Mouse (Mus musculus) A20 (cell line): ENCODE results near the gene Arrb1.

Source experiments
- DNase-seq: peaks from one replicate; pipeline ENCODE4 v3.0.0-alpha.2; 2011; ENCODE audit warnings: low read depth, low spot score

Gene Arrb1

DNA sequence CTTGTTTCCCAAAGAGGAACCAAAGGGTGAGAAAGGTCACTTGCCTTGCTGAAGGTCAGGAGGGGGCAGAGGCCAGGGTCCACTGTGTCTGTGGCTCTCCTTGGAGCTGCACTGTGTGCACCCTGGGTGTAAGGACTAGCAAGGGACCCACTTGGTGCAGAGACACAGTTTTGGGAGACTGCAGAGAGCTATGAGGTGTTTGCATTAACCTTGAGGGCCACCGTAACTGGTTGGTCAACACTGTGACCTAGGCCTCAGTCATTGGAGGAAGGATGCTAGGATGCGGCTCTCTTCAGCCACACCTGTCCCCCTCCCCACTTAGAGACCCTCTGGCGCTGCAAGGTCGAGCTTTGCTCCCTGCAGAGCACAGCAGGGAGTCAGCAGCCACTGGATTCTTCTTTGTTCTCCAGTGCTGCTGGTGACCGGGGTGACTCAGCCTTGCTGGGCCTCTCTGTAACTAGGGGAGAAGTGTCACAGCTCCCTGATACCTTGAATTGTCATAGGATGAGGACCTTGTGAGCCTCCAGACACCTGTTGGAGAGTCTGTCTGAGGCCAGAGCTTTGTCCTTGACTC lies 2.0 kb downstream of the Arrb1 start:
- DNase-seq, result no peak

DNA sequence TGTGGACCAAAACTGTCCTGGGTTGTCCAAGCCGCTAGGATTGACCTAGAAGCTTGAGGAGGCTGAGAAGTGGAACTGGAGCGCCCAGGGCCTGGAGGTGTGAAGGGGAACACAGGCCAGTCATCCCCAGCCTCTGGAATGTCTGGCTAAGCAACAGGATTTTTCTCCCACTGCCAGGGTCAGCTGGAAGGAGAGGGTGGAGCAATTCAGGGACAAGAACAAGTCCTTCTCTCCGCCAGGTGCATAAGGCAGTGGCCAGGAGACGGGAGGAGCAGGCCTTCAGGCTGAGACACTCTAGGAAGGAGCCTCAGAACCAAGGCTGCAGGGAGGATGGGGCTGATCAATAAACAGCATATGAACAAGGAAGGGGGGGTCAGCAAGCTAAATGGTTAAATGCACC lies 3.2 kb downstream of the Arrb1 start:
- DNase-seq, result no peak

DNA sequence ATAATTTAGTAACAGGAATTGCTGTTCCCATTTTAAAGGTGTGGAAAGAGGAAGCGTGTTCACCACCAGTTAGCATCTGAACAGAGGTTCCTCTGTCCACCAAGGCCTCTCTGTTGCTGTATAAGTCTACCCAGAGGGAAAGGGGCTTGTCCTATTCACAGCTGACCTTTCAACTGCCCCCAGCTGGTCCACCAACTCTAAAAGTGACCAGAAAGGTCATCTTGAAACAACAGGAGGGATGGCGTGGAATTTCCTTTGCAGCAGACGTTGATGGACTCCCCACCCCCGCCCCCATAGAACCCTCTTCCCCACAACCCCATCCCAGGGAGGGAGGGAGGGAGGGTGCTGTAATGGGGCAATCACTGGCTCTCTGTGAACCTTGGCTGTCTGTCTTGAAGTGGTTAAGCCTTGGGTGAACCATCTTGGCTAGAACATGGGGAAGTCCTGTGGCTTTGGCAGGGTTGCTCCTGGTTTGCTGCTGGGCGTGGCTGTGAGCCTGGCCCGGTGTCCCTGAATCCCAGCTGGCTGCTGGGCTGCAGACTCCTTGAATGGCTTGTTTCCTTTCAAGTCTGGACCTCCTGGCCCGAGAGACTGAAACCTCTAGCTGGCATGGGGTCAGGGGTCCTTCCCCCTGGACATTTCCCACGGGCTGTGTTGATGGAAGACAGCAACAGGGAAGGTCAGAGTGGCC lies 4.1 kb downstream of the Arrb1 start:
- no peak for DNase-seq

DNA sequence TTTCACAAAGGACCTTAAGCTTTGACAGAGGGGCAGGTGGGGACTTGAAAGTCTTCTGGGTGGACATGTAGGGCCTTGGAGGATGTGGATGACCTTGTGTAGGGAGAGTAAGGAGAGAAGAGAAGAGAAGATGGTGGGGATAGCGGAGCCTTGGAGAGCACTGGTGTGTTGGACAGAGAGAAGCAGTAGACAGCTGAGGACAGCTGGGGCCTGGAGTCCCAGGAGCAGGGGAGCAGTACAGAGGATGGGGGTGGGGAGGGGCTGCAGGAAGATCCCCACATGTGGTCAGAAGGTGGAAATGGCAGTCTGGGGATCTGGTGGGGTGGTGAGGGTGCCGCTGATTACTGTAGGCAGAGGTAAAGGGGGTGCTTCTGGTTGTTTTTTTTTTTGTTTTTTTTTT lies 4.8 kb downstream of the Arrb1 start:
- DNase-seq, result no peak

GRCm38 (mm10) chr7:99541204-99541603 lies 5.9 kb downstream of the Arrb1 start:
- DNase-seq, result no peak

GRCm38 (mm10) chr7:99544272-99544671 lies 9.0 kb downstream of the Arrb1 start:
- DNase-seq, result no peak

DNA sequence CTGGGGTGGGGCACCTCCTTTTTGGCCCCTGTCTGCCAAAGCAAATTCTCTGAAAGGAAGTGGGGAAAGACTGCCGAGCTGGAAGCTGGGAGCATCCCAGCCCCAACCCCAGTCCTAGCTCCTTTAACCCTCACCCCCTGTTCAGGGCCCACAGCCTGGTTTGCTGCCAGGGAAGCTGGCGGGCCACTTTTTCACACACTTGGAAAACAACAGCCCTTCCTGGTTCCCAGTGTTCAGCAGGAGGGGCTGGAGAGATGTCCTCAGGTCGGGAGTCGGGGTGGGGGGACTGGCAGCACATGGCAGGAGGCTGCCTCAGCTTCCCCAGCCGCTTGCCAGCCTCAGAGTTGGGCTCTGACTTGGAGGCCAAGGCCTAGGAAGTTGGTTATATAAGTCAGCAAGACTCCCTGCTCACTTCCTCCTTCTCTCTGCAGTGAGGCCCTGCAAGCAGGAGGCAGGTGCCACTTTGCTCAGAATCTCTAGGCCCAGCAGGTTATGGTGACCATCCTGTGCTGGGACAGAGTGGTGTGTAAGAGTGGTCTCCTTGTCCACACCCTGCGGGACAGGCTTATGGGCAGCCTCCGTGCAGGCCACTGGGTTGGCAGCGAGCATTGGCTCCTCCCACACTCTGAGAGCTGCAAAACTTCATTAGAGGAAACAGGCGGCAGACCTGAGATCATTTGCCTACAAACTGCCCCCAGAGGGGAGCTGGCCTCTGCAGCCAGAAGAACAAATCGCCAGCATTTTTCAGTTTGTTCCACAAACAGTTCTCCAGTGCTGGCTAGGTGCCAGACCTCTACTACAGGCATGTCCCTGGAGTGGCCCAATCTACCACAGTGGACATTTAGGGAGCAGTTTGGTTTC lies 10.8 kb downstream of the Arrb1 start:
- DNase-seq, result peak; percentile 93

DNA sequence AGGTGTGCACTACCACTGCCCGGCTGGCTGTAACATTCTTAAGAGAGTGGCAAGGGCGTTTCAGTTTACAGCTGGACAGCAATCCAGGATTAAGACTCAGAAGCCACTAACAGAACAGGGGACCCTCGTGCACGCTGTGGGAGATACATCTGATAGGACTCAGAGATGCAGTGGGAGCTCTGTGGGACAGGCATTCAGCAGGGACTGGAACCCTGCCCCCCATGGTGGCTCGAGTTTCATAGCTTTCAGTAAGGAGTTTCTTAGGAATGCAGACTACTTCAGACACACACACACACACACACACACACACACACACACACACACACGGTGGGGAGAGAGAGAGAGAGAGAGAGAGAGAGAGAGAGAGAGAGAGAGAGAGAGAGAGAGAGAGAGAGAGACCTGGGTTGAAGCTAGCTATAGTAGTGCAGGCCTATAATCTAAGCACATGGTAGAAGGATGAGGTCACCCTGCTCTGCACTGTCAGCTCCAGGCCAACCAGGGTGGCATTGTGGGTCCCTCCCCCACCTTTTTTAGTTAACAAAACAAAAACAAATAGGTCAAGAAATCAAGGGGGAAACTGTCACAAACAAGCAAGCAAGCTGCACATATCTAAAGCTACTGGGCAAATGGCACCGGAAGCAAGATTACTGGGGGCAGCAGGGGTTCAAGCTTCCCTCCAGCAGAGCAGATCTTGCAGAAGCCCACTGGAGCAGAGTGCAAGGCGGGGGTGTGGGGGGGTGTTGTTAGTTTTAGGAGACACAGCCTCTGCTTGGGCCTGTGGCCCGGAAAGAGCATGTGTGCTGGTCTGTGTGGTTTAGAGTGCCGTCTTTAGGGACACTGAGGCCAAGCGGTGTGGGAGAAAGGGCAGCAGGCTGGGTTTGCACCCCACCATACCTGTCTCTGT lies 12.6 kb downstream of the Arrb1 start:
- no peak for DNase-seq

DNA sequence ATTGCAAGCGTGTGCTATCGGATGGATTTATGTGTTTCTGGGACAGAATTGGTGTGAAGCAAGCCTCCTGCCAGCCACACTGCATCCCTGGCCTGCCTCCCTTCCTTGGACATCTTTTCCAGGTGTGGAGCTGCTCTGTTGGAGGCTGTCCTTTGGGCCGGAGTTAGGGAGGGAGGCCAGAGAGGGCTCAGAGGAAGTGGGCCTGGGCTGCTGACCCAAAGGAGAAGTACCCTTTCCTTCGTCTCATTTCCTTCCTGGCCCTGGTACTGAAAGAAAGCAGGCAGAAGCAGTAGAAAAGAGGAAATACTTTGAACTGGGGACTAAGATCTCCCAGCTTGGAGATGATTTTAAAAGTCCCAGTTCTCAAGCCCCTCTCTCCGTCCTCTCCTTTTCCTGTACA lies 14.4 kb downstream of the Arrb1 start:
- DNase-seq, result no peak

DNA sequence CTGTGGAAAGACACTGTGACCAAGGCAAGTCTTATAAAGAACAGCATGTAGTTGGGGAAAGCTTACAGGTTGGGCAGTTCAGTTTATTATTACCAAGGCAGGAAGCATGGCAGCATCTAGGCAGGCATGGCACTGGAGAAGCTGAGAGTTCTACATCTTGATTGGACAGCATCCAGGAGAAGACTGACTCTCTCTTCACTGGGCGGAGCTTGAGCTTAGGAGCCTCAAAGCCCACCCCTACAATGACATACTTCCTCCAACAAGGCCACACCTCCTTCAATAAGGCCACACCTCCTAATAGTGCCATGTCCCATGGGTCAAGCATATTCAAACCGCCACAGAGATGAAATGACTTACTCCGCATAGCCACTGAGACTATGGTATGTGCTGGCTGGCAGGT lies 16.4 kb downstream of the Arrb1 start:
- DNase-seq, result no peak

DNA sequence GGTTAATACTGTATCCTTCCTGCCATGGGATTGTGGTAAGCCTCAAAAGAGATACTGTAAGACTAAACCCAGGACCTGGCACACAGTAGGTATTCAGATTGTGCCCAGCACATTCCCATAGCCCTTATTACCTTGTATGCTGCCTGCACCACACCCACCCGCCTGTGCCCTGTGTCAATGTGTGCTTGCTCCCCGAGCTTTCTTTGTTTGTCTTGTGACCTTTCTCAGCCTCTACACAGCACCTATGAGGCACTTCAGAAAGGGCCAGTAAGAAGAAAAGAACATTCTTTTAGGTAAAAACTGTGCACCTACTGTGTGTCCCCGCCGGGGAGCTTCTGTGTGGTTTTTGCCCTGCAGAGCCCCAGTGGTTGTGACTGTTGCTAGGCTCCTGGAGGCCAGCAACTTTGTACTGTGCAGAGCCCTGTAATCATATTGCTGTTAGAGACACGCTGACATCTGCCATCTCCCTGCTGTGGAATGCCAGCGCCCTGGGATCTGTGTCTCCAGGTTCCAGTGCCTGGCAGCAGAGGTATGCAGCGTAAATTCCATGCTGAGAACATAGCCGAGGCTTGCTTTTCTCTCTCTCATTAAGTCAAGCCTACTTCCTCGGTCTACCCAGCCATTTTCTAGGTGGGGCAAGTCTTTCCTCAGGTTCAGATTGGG lies 18.1 kb downstream of the Arrb1 start:
- DNase-seq, result no peak

GRCm38 (mm10) chr7:99553885-99554269 lies 18.6 kb downstream of the Arrb1 start:
- DNase-seq, result no peak

DNA sequence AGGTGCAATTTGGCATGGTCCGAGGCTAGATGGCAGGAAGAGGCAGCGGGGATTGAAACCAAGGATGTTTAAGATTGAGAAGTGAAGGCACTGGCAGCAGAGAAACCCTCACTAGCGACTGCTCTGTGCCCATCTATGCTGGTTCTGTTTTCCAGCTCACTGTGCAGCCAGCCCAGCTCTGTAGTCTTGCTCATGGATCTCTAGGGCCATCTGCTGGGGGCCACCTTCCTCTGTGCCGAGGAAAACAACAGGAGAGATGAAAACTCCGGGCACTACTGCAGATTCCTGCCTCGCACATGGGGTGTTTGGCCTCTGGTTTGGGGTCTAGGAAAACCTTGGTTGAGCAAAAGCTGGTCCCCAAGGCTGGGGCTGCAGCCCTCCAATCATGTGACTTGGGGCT lies 20.6 kb downstream of the Arrb1 start:
- peak; percentile 53 for DNase-seq

DNA sequence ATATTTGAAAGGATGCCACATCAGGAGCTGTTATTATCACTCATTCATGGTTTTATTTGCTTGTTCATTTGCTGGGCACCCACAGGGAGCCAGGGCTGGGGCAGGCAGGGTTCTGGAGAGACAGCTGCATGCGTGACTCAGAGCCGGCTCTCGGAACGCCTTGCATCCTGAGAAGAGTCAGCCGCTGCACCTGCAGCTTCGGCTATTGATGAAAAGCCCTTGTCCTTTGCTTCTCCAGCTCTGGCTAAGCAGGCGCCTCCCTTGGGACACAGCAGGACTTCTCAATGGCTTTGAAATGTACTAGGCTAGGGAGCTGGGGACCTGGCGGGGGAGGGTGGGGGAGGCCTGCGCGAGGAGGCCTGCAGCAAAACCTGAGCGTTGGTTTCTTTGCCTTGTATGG lies 23.8 kb downstream of the Arrb1 start:
- no peak for DNase-seq

DNA sequence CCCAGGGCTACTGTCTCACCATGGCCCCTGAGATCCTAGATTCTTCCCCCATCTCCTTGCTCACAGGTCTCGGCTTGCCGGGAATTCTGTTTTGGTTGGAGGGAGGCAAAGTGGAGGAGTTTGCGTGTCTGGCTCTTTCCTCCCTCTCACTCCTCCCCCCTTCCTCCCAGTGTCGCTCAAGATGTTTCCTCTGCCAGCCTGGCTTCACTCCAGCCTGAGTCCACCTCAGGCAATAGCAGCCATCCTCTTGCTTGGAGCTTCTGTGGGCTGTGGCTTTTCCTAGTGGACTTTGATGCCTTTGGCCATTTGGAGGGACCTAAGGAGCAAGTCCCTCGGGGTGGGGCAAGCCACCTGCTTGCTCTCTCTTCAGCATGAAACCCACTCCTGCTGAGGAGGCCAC lies 27.2 kb downstream of the Arrb1 start:
- no peak for DNase-seq

- DNase-seq, result no peak
Measured at GRCm38 (mm10) chr7:99563224-99563623, 28.0 kb downstream of the Arrb1 start.

- no peak for DNase-seq
Measured at GRCm38 (mm10) chr7:99565325-99565881, 30.1 kb downstream of the Arrb1 start.

- no peak for DNase-seq
Measured at GRCm38 (mm10) chr7:99570680-99571079, 35.4 kb downstream of the Arrb1 start.

DNA sequence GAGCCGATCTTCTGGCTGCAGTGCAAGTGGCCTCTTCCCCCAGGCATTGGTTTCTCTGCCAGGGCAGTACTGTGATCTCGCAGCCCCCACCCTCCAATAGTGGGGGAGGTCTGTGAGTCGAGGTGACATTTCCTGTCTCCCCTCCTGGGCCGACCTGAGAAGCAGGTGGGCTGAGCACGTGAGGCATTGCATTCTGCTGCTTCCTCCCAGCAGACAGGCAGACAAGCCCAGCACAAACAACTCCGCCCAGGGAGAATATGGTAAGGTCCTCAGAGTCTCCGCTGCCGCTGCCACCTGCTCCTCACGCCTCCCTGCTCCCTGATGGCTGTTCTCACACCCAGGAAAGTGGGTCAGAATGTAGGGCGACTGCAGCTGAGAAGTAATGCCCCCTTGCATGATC lies 37.7 kb downstream of the Arrb1 start:
- no peak for DNase-seq

DNA sequence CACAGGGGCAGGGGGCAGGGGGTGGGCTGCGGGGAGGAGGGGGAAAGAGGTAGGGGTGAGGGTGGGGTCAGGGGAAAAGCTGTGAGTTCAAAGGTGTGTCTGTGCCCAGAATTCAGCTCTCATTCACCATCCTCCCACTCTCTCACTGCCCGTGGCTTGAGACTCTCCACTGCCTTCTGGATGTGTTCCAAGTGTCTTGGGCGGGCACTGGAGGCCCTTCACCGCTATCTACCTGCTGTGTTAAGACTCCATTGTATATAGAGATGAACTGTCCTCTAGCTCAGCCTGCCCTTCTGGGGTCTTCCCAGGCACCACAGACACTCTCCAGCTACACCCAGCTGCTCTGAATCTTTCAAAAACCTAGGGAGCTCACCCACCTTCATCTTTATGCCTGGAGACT lies 38.1 kb downstream of the Arrb1 start:
- no peak for DNase-seq

GRCm38 (mm10) chr7:99578246-99578645 lies 43.0 kb downstream of the Arrb1 start:
- no peak for DNase-seq
